Mouse (Mus musculus): ENCODE data around the gene Tmc3. TPM values are rescaled to one million over a fixed set of nuclear protein-coding genes. Genes with fewer than 3 reads are reported as not detected.

The Tmc3 gene
- polyA plus RNA-seq, 1 experiment from 2014 or later, result not detected

GRCm38 (mm10) chr7:83631073-83631827 is 46.5 kb downstream of the Tmc3 start:
- WGBS, result 7% methylated on average over 11 of the region's 11 CpGs
- Histone ChIP-seq H3K36me3 (ENCODE audit: control insufficient read depth, insufficient read depth, low read length) (no peaks in the 10 kb centered on the region), H3K4me2 (ENCODE audit: low read depth, low read length) (peak overlapping the region; percentile 59), H3K9ac (ENCODE audit: low read length) (peak overlapping the region; percentile 71), H3K4me1 (replicated peaks; ENCODE audit: control insufficient read depth, insufficient read depth, low read length) (peaks cover 14% of the 10 kb centered on the region), H3K4me3 (ENCODE audit: low read length) (peak overlapping the region; percentile 51), H3K9me3 (ENCODE audit: control insufficient read depth, low read length) (no peaks in the 10 kb centered on the region), H3K27me3 (ENCODE audit: control insufficient read depth, insufficient read depth, low read depth, low read length) (no peaks in the 10 kb centered on the region), H3K27ac (ENCODE audit: low read length) (no peak overlapping the region)
- peak; percentile 37; the same call in 1 of the 2 replicates for ATAC-seq (ENCODE audit: low read depth)

GRCm38 (mm10) chr7:83631828-83632681 is 47.3 kb downstream of the Tmc3 start, which contains the start of gene Stard5:
Gene Stard5, plus strand, starts transcription at chr7:83631959.
- peak within 1 kb of the TSS; percentile 59 for H3K4me2 ChIP-seq (ENCODE audit: low read depth, low read length)
- H3K27ac ChIP-seq (ENCODE audit: low read length), result peak within 1 kb of the TSS; percentile 56
- ATAC-seq (ENCODE audit: low read depth), result peak; percentile 99
- no peaks in the 10 kb centered on the region for H3K27me3 ChIP-seq (ENCODE audit: control insufficient read depth, insufficient read depth, low read depth, low read length)
- H3K9me3 ChIP-seq (ENCODE audit: control insufficient read depth, low read length), result no peaks in the 10 kb centered on the region
- under 1% methylated on average over 35 of the region's 35 CpGs for WGBS
- H3K4me3 ChIP-seq (ENCODE audit: low read length), result peak within 1 kb of the TSS; percentile 51
- peaks cover 14% of the 10 kb centered on the region for H3K4me1 ChIP-seq (replicated peaks; ENCODE audit: control insufficient read depth, insufficient read depth, low read length)
- H3K9ac ChIP-seq (ENCODE audit: low read length), result peak within 1 kb of the TSS; percentile 71
- H3K36me3 ChIP-seq (ENCODE audit: control insufficient read depth, insufficient read depth, low read length), result peaks cover 6% of the 10 kb centered on the region

GRCm38 (mm10) chr7:83632682-83633120 is 48.0 kb downstream of the Tmc3 start:
- Histone ChIP-seq H3K9ac (ENCODE audit: low read length) (peak overlapping the region; percentile 71), H3K27me3 (ENCODE audit: control insufficient read depth, insufficient read depth, low read depth, low read length) (no peaks in the 10 kb centered on the region), H3K4me2 (ENCODE audit: low read depth, low read length) (peak overlapping the region; percentile 59), H3K4me3 (ENCODE audit: low read length) (peak overlapping the region; percentile 51), H3K36me3 (ENCODE audit: control insufficient read depth, insufficient read depth, low read length) (peaks cover 9% of the 10 kb centered on the region), H3K27ac (ENCODE audit: low read length) (peak overlapping the region; percentile 56; the same call in 1 of the 2 replicates), H3K9me3 (ENCODE audit: control insufficient read depth, low read length) (no peaks in the 10 kb centered on the region), H3K4me1 (replicated peaks; ENCODE audit: control insufficient read depth, insufficient read depth, low read length) (peaks cover 14% of the 10 kb centered on the region)
- 28% methylated on average over 6 of the region's 6 CpGs for WGBS
- ATAC-seq (ENCODE audit: low read depth), result no peak

GRCm38 (mm10) chr7:83633856-83634255 is 49.1 kb downstream of the Tmc3 start:
- 87% methylated on average over 6 of the region's 6 CpGs for WGBS
- H3K4me2 ChIP-seq (ENCODE audit: low read depth, low read length), result no peak overlapping the region
- peaks cover 14% of the 10 kb centered on the region for H3K4me1 ChIP-seq (replicated peaks; ENCODE audit: control insufficient read depth, insufficient read depth, low read length)
- no peaks in the 10 kb centered on the region for H3K27me3 ChIP-seq (ENCODE audit: control insufficient read depth, insufficient read depth, low read depth, low read length)
- no peak for ATAC-seq (ENCODE audit: low read depth)
- H3K36me3 ChIP-seq (ENCODE audit: control insufficient read depth, insufficient read depth, low read length), result peaks cover 14% of the 10 kb centered on the region
- H3K9me3 ChIP-seq (ENCODE audit: control insufficient read depth, low read length), result no peaks in the 10 kb centered on the region
- H3K4me3 ChIP-seq (ENCODE audit: low read length), result no peak overlapping the region
- H3K27ac ChIP-seq (ENCODE audit: low read length), result no peak overlapping the region
- H3K9ac ChIP-seq (ENCODE audit: low read length), result no peak overlapping the region

GRCm38 (mm10) chr7:83635726-83636125 is 51.0 kb downstream of the Tmc3 start:
- H3K27me3 ChIP-seq (ENCODE audit: control insufficient read depth, insufficient read depth, low read depth, low read length), result no peaks in the 10 kb centered on the region
- peaks cover 14% of the 10 kb centered on the region for H3K36me3 ChIP-seq (ENCODE audit: control insufficient read depth, insufficient read depth, low read length)
- WGBS, result 92% methylated on average over 2 of the region's 2 CpGs
- no peak for ATAC-seq (ENCODE audit: low read depth)
- no peak overlapping the region for H3K4me3 ChIP-seq (ENCODE audit: low read length)
- H3K9ac ChIP-seq (ENCODE audit: low read length), result no peak overlapping the region
- H3K27ac ChIP-seq (ENCODE audit: low read length), result no peak overlapping the region
- H3K4me1 ChIP-seq (replicated peaks; ENCODE audit: control insufficient read depth, insufficient read depth, low read length), result peaks cover 16% of the 10 kb centered on the region
- H3K4me2 ChIP-seq (ENCODE audit: low read depth, low read length), result no peak overlapping the region
- no peaks in the 10 kb centered on the region for H3K9me3 ChIP-seq (ENCODE audit: control insufficient read depth, low read length)

GRCm38 (mm10) chr7:83636425-83636824 is 51.7 kb downstream of the Tmc3 start:
- H3K4me1 ChIP-seq (replicated peaks; ENCODE audit: control insufficient read depth, insufficient read depth, low read length), result peaks cover 11% of the 10 kb centered on the region
- H3K9me3 ChIP-seq (ENCODE audit: control insufficient read depth, low read length), result no peaks in the 10 kb centered on the region
- H3K27me3 ChIP-seq (ENCODE audit: control insufficient read depth, insufficient read depth, low read depth, low read length), result no peaks in the 10 kb centered on the region
- H3K4me2 ChIP-seq (ENCODE audit: low read depth, low read length), result no peak overlapping the region
- H3K4me3 ChIP-seq (ENCODE audit: low read length), result no peak overlapping the region
- ATAC-seq (ENCODE audit: low read depth), result no peak
- peaks cover 16% of the 10 kb centered on the region for H3K36me3 ChIP-seq (ENCODE audit: control insufficient read depth, insufficient read depth, low read length)
- H3K27ac ChIP-seq (ENCODE audit: low read length), result no peak overlapping the region
- no peak overlapping the region for H3K9ac ChIP-seq (ENCODE audit: low read length)
- 94% methylated on average over 8 of the region's 8 CpGs for WGBS

- H3K9ac ChIP-seq (ENCODE audit: low read length), result no peak overlapping the region
- H3K27ac ChIP-seq (ENCODE audit: low read length), result no peak overlapping the region
- WGBS, result 86% methylated on average over 8 of the region's 8 CpGs
- no peak overlapping the region for H3K4me3 ChIP-seq (ENCODE audit: low read length)
- no peak for ATAC-seq (ENCODE audit: low read depth)
- peaks cover 5% of the 10 kb centered on the region for H3K4me1 ChIP-seq (replicated peaks; ENCODE audit: control insufficient read depth, insufficient read depth, low read length)
- H3K36me3 ChIP-seq (ENCODE audit: control insufficient read depth, insufficient read depth, low read length), result peaks cover 16% of the 10 kb centered on the region
- no peak overlapping the region for H3K4me2 ChIP-seq (ENCODE audit: low read depth, low read length)
- no peaks in the 10 kb centered on the region for H3K9me3 ChIP-seq (ENCODE audit: control insufficient read depth, low read length)
- no peaks in the 10 kb centered on the region for H3K27me3 ChIP-seq (ENCODE audit: control insufficient read depth, insufficient read depth, low read depth, low read length)
Observed at GRCm38 (mm10) chr7:83637781-83638583, 53.3 kb downstream of the Tmc3 start.

GRCm38 (mm10) chr7:83639084-83639483 is 54.4 kb downstream of the Tmc3 start:
- no peaks in the 10 kb centered on the region for H3K9me3 ChIP-seq (ENCODE audit: control insufficient read depth, low read length)
- H3K4me1 ChIP-seq (replicated peaks; ENCODE audit: control insufficient read depth, insufficient read depth, low read length), result peaks cover 2% of the 10 kb centered on the region; the same call in 1 of the 2 replicates
- peaks cover 16% of the 10 kb centered on the region for H3K36me3 ChIP-seq (ENCODE audit: control insufficient read depth, insufficient read depth, low read length)
- no peak overlapping the region for H3K27ac ChIP-seq (ENCODE audit: low read length)
- WGBS, result 74% methylated on average over 3 of the region's 3 CpGs
- H3K9ac ChIP-seq (ENCODE audit: low read length), result no peak overlapping the region
- H3K27me3 ChIP-seq (ENCODE audit: control insufficient read depth, insufficient read depth, low read depth, low read length), result no peaks in the 10 kb centered on the region
- no peak for ATAC-seq (ENCODE audit: low read depth)
- no peak overlapping the region for H3K4me2 ChIP-seq (ENCODE audit: low read depth, low read length)
- no peak overlapping the region for H3K4me3 ChIP-seq (ENCODE audit: low read length)

All from lung, embryonic 16.5 days (tissue).